Mouse (Mus musculus) lung, postnatal 0 days (tissue): ENCODE measurements at regions not wholly inside any gene's neighbourhood (a gene's known extent, or its start where the extent isn't known, plus 50 kb on each side); places are given as distances from the start of the nearest gene placed in this dataset.

Experiments used
- CTCF ChIP-seq: IDR thresholded peaks from 2 replicates; pipeline ENCODE4 v1.5.1; 2016; ENCODE audit warnings: antibody characterized with exemption, mild to moderate bottlenecking
- EP300 ChIP-seq: IDR thresholded peaks from 2 replicates; pipeline ENCODE4 v1.6.1; 2016; ENCODE audit warnings: antibody characterized with exemption, mild to moderate bottlenecking, control low read depth

GRCm38 (mm10) chr16:14827008-14827407 is 79.4 kb upstream of the Efcab1 start:
- TF ChIP-seq EP300 (no peak), CTCF (no peak)
